Mouse (Mus musculus) embryonic facial prominence, embryonic 14.5 days (tissue): ENCODE data around the gene Npas3. TPM values are rescaled to one million over a fixed set of nuclear protein-coding genes. Genes with fewer than 3 reads are reported as not detected.

ENCODE experiments used
- ATAC-seq: fragments of 200-750 bp; cut with Nextera tagmentation; 2 replicates; pipeline ENCODE4 v1.8.0; 2017; ENCODE audit warnings: low read depth, moderate number of reproducible peaks, moderate TSS enrichment
- DNase-seq: peaks from one replicate; pipeline ENCODE4 v3.0.0-alpha.2; 2015; ENCODE audit warnings: low spot score
- H3K27ac ChIP-seq: fragments of 300-500 bp; sonication (generic); replicated peaks from 2 replicates; pipeline ENCODE4 v1.5.1; 2014; ENCODE audit warnings: low read depth, mild to moderate bottlenecking, low read length, moderate library complexity
- H3K27me3 ChIP-seq: fragments of 300-500 bp; sonication (generic); replicated peaks from 2 replicates; pipeline ENCODE4 v1.6.1; 2014; ENCODE audit warnings: low read length; ENCODE audit not compliant: control insufficient read depth, insufficient read depth
- H3K36me3 ChIP-seq: fragments of 300-500 bp; sonication (generic); 2 replicates; pipeline ENCODE4 v1.6.1; 2014; ENCODE audit warnings: low read length, mixed read lengths; ENCODE audit not compliant: control insufficient read depth, insufficient read depth
- H3K4me1 ChIP-seq: fragments of 300-500 bp; sonication (generic); 2 replicates; pipeline ENCODE4 v1.6.1; 2014; ENCODE audit warnings: antibody characterized with exemption, low read length; ENCODE audit not compliant: control insufficient read depth, insufficient read depth
- H3K4me2 ChIP-seq: fragments of 300-500 bp; sonication (generic); 2 replicates; pipeline ENCODE4 v1.6.1; 2014; ENCODE audit warnings: low read depth, mild to moderate bottlenecking, low read length, moderate library complexity, mixed read lengths
- H3K4me3 ChIP-seq: fragments of 300-500 bp; sonication (generic); 2 replicates; pipeline ENCODE4 v1.5.1; 2014; ENCODE audit warnings: low read depth, mild to moderate bottlenecking, low read length
- H3K9ac ChIP-seq: fragments of 300-500 bp; sonication (generic); 2 replicates; pipeline ENCODE4 v1.6.1; 2014; ENCODE audit warnings: low read depth, mild to moderate bottlenecking, low read length, moderate library complexity, mixed read lengths
- H3K9me3 ChIP-seq: fragments of 300-500 bp; sonication (generic); 2 replicates; pipeline ENCODE4 v1.6.1; 2016; ENCODE audit warnings: low read length; ENCODE audit not compliant: control insufficient read depth
- WGBS: fragments of 180-500 bp; shearing (Covaris S2); extraction: QIAGEN DNeasy Blood & Tissue Kit; methylation state at CpG from one replicate; pipeline ENCODE4 v1.1.7; 2014; 5-methylcytosine and 5-hydroxymethylcytosine counted together
- polyA plus RNA-seq: library from polyadenylated mRNA; unstranded; fragments of >200 nt; fragmentation: Nextera tagmentation; extraction: Ambion mirVana; gene quantifications from 2 replicates; pipeline ENCODE4 v1.2.1, GENCODE M21; 2014

Npas3 gene
- polyA plus RNA-seq, 1 experiment from 2014 or later: 4.4 TPM

DNA sequence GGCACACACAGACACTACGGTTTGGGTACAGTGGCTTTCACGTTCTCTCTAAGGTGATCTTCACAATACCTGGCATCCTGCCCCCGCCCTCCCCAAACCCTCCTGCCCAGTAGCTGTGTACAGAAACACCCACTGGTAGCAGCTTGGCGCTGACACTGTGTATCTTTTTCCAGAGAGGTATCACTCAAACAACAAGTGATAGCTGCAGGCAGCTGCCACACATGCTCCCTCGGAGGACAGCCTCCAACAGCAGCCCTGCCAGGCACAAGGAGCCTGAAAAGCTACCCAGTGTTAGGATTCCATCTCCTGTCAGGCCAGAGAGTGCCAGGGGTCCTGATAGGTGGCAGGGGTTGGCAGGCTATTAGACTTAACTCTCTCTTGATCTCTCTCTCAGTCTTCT is 747.2 kb downstream of the Npas3 start:
- Histone ChIP-seq H3K36me3 (no peaks in the 10 kb centered on the region), H3K9me3 (peaks cover 3% of the 10 kb centered on the region; the same call in 1 of the 2 replicates), H3K27ac (no peak overlapping the region), H3K27me3 (no peaks in the 10 kb centered on the region), H3K4me3 (no peak overlapping the region), H3K4me1 (no peaks in the 10 kb centered on the region), H3K9ac (no peak overlapping the region), H3K4me2 (no peak overlapping the region)
- ATAC-seq (no peak), DNase-seq (no peak)
- WGBS: 65% methylated on average over 5 of the region's 5 CpGs

DNA sequence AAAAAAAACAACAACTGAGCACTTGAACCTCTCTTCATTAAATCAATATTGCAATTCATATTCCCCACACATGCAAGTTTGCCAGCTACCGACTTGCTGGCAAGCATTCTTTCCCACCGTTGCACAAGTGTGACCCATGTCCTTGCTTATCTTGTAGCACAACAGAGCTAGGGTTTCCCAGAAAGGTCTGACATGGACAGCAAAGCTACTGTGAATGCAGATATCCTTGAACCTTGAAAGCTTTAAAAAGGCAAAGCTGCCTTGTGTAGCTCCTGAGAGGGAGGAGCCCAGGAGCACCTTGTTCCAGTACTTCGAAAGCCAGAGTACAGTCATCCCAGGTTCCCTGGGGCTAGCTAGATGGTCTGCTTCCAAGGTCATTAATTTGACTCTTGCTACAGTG is 748.7 kb downstream of the Npas3 start:
- Histone ChIP-seq H3K36me3 (no peaks in the 10 kb centered on the region), H3K4me2 (no peak overlapping the region), H3K4me3 (no peak overlapping the region), H3K9ac (no peak overlapping the region), H3K4me1 (no peaks in the 10 kb centered on the region), H3K9me3 (peaks cover 3% of the 10 kb centered on the region; the same call in 1 of the 2 replicates), H3K27me3 (no peaks in the 10 kb centered on the region), H3K27ac (no peak overlapping the region)
- DNase-seq: no peak
- no peak for ATAC-seq
- 94% methylated on average over 3 of the region's 3 CpGs for WGBS

DNA sequence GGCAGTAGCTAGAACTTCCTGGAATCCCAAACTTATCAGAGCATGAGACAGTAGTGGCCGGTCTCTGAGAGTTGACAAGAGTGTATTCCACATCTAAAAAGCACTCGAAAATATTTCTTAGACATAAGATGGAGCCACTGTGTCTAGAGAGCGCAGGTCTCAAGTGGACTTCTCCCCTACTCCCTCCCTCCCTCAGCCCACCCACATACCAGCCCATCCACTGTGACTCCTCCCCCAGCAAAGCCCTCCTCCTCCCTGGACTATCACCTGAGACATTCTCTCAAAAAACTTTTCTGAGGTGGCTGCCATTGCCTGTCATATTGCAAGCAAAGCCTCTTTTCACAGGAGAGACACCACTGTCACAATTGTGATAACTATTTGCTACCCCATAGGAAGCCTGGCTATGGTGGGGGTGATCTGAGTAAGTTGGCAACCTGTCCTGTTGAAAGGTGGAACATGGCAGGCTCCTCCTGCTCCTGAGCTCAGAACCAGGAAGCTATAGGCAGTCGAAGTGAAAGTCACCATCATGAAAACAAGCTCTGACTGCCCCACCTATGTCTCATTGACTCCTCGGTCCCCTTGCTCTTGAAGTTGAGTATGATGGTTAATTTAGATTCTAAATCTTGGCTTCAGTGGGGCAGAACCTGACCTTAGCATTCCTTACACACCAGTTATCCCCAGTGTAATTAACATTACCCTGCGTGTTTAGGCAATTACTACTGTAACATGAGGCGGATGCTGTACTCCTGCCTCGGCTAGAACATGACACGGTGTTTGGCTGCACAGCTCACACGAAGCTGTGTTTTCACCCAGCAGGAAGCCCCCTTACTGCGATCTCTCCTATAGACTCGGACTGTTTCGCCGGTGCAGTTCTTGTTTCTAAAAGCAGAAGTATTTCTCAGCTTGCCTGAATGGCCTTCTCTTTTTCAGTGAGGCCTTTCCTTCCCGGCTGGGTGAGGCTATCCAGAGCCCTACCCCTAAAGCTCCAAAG is 751.5 kb downstream of the Npas3 start:
- ATAC-seq (peak; percentile 67; the same call in 1 of the 2 replicates), DNase-seq (peak; percentile 64)

DNA sequence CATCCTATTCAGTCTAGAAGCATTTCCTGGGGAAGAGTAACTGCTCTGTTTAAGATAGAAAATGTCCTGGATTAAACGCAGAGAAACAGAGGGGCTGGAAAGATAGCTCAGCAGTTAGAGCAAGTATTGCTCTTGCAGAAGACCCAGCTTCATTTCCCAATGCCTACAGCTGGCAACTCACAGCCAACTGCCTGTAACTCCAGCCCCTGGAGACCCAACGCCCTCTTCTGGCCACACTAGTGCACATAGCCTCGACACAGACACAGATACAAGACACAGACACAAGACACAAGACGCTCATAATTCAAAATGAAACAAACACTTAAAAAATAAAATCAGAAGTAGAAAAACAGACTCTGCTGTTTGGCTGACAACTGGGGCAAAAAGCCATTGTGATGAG is 754.0 kb downstream of the Npas3 start:
- 70% methylated on average over 4 of the region's 4 CpGs for WGBS
- ATAC-seq (no peak), DNase-seq (no peak)
- Histone ChIP-seq H3K27ac (no peak overlapping the region), H3K9me3 (no peaks in the 10 kb centered on the region), H3K4me3 (no peak overlapping the region), H3K9ac (no peak overlapping the region), H3K27me3 (no peaks in the 10 kb centered on the region), H3K4me1 (no peaks in the 10 kb centered on the region), H3K4me2 (no peak overlapping the region), H3K36me3 (no peaks in the 10 kb centered on the region)

More for the DNA sequence above, 751.5 kb downstream of the Npas3 start:
- Histone ChIP-seq H3K4me2 (peak overlapping the region; percentile 17), H3K4me1 (no peaks in the 10 kb centered on the region), H3K27me3 (no peaks in the 10 kb centered on the region), H3K9me3 (no peaks in the 10 kb centered on the region), H3K4me3 (no peak overlapping the region), H3K36me3 (no peaks in the 10 kb centered on the region), H3K9ac (no peak overlapping the region), H3K27ac (no peak overlapping the region)
- 38% methylated on average over 15 of the region's 15 CpGs for WGBS

DNA sequence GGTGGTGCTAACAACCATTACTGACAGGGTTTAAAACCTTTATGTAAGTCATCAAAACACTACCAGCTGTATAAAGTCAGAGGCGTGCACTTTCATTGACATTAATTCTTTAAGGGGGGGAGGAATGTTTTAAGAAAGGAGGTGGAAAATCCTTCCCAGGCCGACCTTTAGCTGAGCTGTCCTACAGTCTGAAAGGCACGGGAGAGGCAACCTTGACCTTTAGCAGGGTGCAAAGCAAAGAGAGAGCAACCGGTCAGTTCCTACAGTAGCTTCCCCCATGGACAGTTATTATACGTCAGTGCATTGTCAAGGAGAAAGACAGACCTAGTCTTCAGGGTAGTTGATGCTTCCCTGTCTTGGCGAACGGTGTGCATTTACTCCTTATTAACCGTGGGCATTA is 756.1 kb downstream of the Npas3 start:
- Histone ChIP-seq H3K36me3 (no peaks in the 10 kb centered on the region), H3K4me2 (no peak overlapping the region), H3K27me3 (no peaks in the 10 kb centered on the region), H3K9ac (no peak overlapping the region), H3K4me1 (no peaks in the 10 kb centered on the region), H3K9me3 (no peaks in the 10 kb centered on the region), H3K27ac (no peak overlapping the region), H3K4me3 (no peak overlapping the region)
- no peak for ATAC-seq
- DNase-seq: no peak
- 29% methylated on average over 8 of the region's 8 CpGs for WGBS

DNA sequence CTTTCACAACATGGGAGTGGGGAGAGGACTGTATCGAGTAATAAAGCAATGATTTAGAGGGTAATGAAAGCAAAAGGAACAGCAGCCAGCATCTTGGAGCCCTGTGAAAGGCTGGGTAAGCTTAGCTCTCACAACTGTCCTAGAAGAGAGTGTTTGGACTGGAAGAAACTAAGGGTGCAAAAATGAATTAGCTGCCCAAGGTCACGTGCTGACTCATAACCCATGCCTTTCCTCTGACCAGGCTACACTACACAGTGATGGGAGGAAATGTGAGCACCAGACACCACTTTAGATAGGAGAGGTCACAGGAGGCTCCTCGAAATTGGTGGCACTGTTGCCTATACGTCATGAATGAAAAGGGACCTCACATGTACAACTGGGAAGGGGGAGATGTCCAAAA is 757.1 kb downstream of the Npas3 start:
- no peak overlapping the region for H3K27ac ChIP-seq
- no peak overlapping the region for H3K4me3 ChIP-seq
- no peaks in the 10 kb centered on the region for H3K9me3 ChIP-seq
- H3K4me1 ChIP-seq: no peaks in the 10 kb centered on the region
- H3K9ac ChIP-seq: no peak overlapping the region
- DNase-seq (no peak), ATAC-seq (no peak)
- WGBS: 77% methylated on average over 4 of the region's 4 CpGs
- H3K4me2 ChIP-seq: no peak overlapping the region
- no peaks in the 10 kb centered on the region for H3K27me3 ChIP-seq
- no peaks in the 10 kb centered on the region for H3K36me3 ChIP-seq

DNA sequence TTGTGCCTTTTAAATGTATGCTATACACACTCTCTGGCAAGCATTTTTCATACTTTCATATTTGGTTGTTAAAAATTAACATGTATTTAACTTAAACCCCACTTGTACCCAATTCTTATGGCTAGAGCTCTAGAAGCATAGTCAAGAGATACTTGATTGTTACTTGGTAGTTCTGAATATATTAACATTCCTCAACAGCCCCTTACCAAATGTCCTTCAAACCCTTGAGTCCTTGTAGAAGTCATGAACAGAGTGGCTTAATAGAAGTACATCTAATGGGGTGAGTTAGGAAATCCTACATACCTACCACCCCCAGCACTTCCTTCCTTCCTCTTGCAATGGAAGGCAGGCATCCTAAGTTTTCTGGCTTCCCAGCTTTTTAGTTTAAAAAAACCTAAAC is 766.8 kb downstream of the Npas3 start:
- H3K9me3 ChIP-seq: no peaks in the 10 kb centered on the region
- H3K4me3 ChIP-seq: no peak overlapping the region
- no peak for DNase-seq
- no peaks in the 10 kb centered on the region for H3K27me3 ChIP-seq
- no peaks in the 10 kb centered on the region for H3K36me3 ChIP-seq
- ATAC-seq: no peak
- H3K27ac ChIP-seq: no peak overlapping the region
- H3K4me2 ChIP-seq: no peak overlapping the region
- H3K9ac ChIP-seq: no peak overlapping the region
- H3K4me1 ChIP-seq: no peaks in the 10 kb centered on the region

DNA sequence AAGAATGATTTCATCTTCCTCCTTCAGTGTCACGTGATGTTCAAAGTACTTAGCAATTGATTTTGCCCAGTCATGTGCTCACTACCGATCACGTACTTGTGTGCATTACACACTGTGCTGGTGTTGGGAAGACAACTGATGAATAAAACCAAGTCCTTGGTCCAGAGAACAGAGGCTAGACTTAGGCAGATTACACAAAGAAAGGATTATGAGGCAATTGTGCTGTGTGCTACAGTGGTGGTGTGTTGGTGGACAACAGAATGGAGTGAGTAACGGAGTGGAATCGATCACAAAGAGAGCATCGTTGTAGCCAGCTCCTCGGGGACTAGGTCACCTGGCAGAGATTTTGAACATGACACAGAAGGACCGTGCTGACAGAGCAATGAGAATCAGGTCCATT is 769.5 kb downstream of the Npas3 start:
- no peaks in the 10 kb centered on the region for H3K36me3 ChIP-seq
- H3K4me3 ChIP-seq: no peak overlapping the region
- DNase-seq (no peak), ATAC-seq (no peak)
- no peaks in the 10 kb centered on the region for H3K9me3 ChIP-seq
- H3K4me1 ChIP-seq: no peaks in the 10 kb centered on the region
- no peak overlapping the region for H3K27ac ChIP-seq
- H3K9ac ChIP-seq: no peak overlapping the region
- 83% methylated on average over 8 of the region's 8 CpGs for WGBS
- no peaks in the 10 kb centered on the region for H3K27me3 ChIP-seq
- no peak overlapping the region for H3K4me2 ChIP-seq

DNA sequence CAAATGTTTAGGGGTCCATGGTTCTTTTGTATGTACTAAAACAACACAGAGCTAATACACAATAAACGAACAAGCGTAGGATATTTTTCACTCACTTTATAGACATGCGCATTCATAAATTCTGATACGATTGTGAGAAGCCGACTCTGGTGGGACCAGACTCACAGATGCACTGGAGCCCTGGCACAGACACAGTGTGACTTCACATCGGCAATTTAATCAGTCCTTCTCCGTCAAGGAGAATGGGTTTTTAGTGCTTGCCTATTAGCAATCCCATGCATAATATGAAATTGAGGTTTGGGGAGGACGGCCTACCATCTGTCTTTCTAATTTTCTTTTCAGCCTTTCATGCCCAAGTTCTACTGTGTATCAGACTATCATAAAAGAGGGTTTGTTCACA is 771.5 kb downstream of the Npas3 start:
- DNase-seq: no peak
- H3K9ac ChIP-seq: no peak overlapping the region
- no peaks in the 10 kb centered on the region for H3K36me3 ChIP-seq
- H3K27me3 ChIP-seq: no peaks in the 10 kb centered on the region
- H3K4me3 ChIP-seq: no peak overlapping the region
- ATAC-seq: no peak
- no peaks in the 10 kb centered on the region for H3K9me3 ChIP-seq
- no peaks in the 10 kb centered on the region for H3K4me1 ChIP-seq
- H3K4me2 ChIP-seq: no peak overlapping the region
- H3K27ac ChIP-seq: no peak overlapping the region
- WGBS: 92% methylated on average over 8 of the region's 8 CpGs
